Comparison of ENCODE assay signal across 8 mouse cellular contexts in the genomic region with DNA sequence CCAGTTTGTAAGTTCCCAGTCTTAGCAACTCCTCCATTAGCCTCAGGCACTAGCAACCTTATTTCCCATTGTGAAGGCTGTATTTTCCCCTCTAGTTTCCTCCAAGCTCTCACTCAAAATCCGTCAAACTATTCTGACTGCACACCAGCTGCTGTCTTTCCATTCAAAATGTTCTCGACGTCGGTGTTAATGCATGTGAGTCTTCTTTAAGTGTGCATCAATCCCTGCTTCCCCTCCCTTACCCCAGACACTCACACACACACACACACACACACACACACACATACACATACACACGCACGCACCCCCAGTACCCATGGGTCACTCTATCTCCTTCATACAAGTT. TPM values are rescaled to one million over a fixed set of nuclear protein-coding genes. Genes with fewer than 3 reads are reported as not detected.
DNase-seq lines count a peak whose midpoint lies in the region; ATAC-seq and TF ChIP-seq lines count a peak whose summit lies in the region.

No protein-coding gene starts in this region.

- H3K4me1 ChIP-seq in kidney, embryonic 15.5 days, result peaks cover 24% of the 10 kb centered on the region
- H3K4me1 ChIP-seq in bone marrow, adult 2 months (ENCODE audit: control insufficient read depth, insufficient read depth, low read length), result no peaks in the 10 kb centered on the region; the same call in 1 of the 2 replicates
- peaks cover 15% of the 10 kb centered on the region for H3K4me1 ChIP-seq in hindbrain, embryonic 14.5 days (replicated peaks; ENCODE audit: control insufficient read depth, insufficient read depth, low read length)
- H3K4me1 ChIP-seq in midbrain, embryonic 15.5 days, result peaks cover 23% of the 10 kb centered on the region

- TF ChIP-seq CTCF in bone marrow, adult 2 months (IDR thresholded peaks at IDR 0.05; ENCODE audit: control insufficient read depth, insufficient read depth, low read length), result no peak

- WGBS in kidney, embryonic 15.5 days, result 1% methylated on average over 6 of the region's 6 CpGs
- WGBS in bone marrow, adult 2 months, result 1% methylated on average over 6 of the region's 6 CpGs
- WGBS in hindbrain, embryonic 14.5 days, result 2% methylated on average over 6 of the region's 6 CpGs
- 2% methylated on average over 6 of the region's 6 CpGs for WGBS in midbrain, embryonic 15.5 days

- H3K36me3 ChIP-seq in kidney, embryonic 15.5 days, result no peaks in the 10 kb centered on the region
- 0 out of 2 replicates have a peak, but pooled peaks cover 6% of the 10 kb centered on the region for H3K36me3 ChIP-seq in hindbrain, embryonic 14.5 days (replicated peaks; ENCODE audit: control insufficient read depth, insufficient read depth)
- H3K36me3 ChIP-seq in midbrain, embryonic 15.5 days (replicated peaks), result no peaks in the 10 kb centered on the region

- H3K27me3 ChIP-seq in kidney, embryonic 15.5 days, result no peaks in the 10 kb centered on the region
- no peaks in the 10 kb centered on the region for H3K27me3 ChIP-seq in hindbrain, embryonic 14.5 days (ENCODE audit: control insufficient read depth, insufficient read depth, low read length)
- no peaks in the 10 kb centered on the region for H3K27me3 ChIP-seq in midbrain, embryonic 15.5 days (replicated peaks)

- no peak for DNase-seq in kidney, postnatal 10 days
- no peak for DNase-seq in hindbrain, embryonic 14.5 days (ENCODE audit: low spot score)
- DNase-seq in left cerebral cortex, postnatal 10 days (ENCODE audit: extremely low spot score in 1 of 2, low spot score in 2 of 2), result no peak
- DNase-seq in left cerebral cortex, postnatal 36 days (ENCODE audit: low spot score in 2 of 2), result no peak

- intact Hi-C loops in left cerebral cortex, postnatal 10 days (cut with DNase I), result loop anchor here (5.0 kb wide), 1 partner anchor 191 kb away; no protein-coding TSS in a partner anchor
- intact Hi-C loops in left cerebral cortex, postnatal 36 days (cut with DNase I), result loop anchor here (5.0 to 10.0 kb wide), 2 partner anchors 113 to 136 kb away; no protein-coding TSS in a partner anchor

- ATAC-seq in kidney, embryonic 15.5 days (replicated peaks; ENCODE audit: low FRiP score), result no peak
- ATAC-seq in hindbrain, embryonic 14.5 days (ENCODE audit: low FRiP score), result no peak
- no peak for ATAC-seq in midbrain, embryonic 15.5 days (replicated peaks)
- ATAC-seq in erythroid progenitor cell, adult 5-6 weeks (replicated peaks; ENCODE audit: low FRiP score, poor library complexity, severe bottlenecking), result no peak

- H3K27ac ChIP-seq in kidney, embryonic 15.5 days, result peak overlapping the region; percentile 97; the same call in 1 of the 2 replicates
- no peak overlapping the region for H3K27ac ChIP-seq in bone marrow, adult 2 months (ENCODE audit: control insufficient read depth, insufficient read depth, low read depth, low read length, poor library complexity)
- H3K27ac ChIP-seq in hindbrain, embryonic 14.5 days, result peak overlapping the region; percentile 100
- H3K27ac ChIP-seq in midbrain, embryonic 15.5 days, result peak overlapping the region; percentile 100

- peak overlapping the region; percentile 98 for H3K4me3 ChIP-seq in kidney, embryonic 15.5 days (replicated peaks)
- peak overlapping the region; percentile 93 for H3K4me3 ChIP-seq in bone marrow, adult 2 months (replicated peaks; ENCODE audit: control insufficient read depth, low read depth, low read length)
- H3K4me3 ChIP-seq in hindbrain, embryonic 14.5 days (replicated peaks; ENCODE audit: low read length), result peak overlapping the region; percentile 90
- peak overlapping the region; percentile 91 for H3K4me3 ChIP-seq in midbrain, embryonic 15.5 days

- peak overlapping the region; percentile 97 for H3K9ac ChIP-seq in kidney, embryonic 15.5 days
- peak overlapping the region; percentile 87 for H3K9ac ChIP-seq in hindbrain, embryonic 14.5 days
- peak overlapping the region; percentile 87 for H3K9ac ChIP-seq in midbrain, embryonic 15.5 days

- H3K9me3 ChIP-seq in kidney, embryonic 15.5 days (replicated peaks), result no peaks in the 10 kb centered on the region
- no peaks in the 10 kb centered on the region for H3K9me3 ChIP-seq in hindbrain, embryonic 14.5 days (ENCODE audit: control insufficient read depth, low read length)
- no peaks in the 10 kb centered on the region for H3K9me3 ChIP-seq in midbrain, embryonic 15.5 days

- TF ChIP-seq POLR2A in bone marrow, adult 2 months (IDR thresholded peaks at IDR 0.05; ENCODE audit: borderline replicate concordance, control insufficient read depth, low read depth, low read length), result no peak

- peak overlapping the region; percentile 81 for H3K4me2 ChIP-seq in kidney, embryonic 15.5 days
- H3K4me2 ChIP-seq in hindbrain, embryonic 14.5 days (replicated peaks), result peak overlapping the region; percentile 67
- H3K4me2 ChIP-seq in midbrain, embryonic 15.5 days, result peak overlapping the region; percentile 64

RNA-seq across cellular contexts. Expression of a gene that starts 1.1 kb away (rescaled TPM):
- 31.5 and 32.8 TPM in 2 replicates for polyA plus RNA-seq in kidney, embryonic 15.5 days (2015; fragmentation: Nextera tagmentation; extraction: Ambion mirVana)
- polyA plus RNA-seq in bone marrow, adult 2 months (2011; ENCODE audit: insufficient read depth, insufficient read length, low replicate concordance, missing spikeins), result 26.8 and 41.0 TPM in 2 replicates
- 39.1 and 43.8 TPM in 2 replicates for polyA plus RNA-seq in hindbrain, embryonic 14.5 days (2014; fragmentation: Nextera tagmentation; extraction: Ambion mirVana)
- 33.7 and 37.2 TPM in 2 replicates for polyA plus RNA-seq in midbrain, embryonic 15.5 days (2015; fragmentation: Nextera tagmentation; extraction: Ambion mirVana)
- total RNA-seq in left cerebral cortex, postnatal 10 days (2021), result 10 to 100 TPM; 77.0 to 81.3 TPM
- total RNA-seq in erythroid progenitor cell, adult 5-6 weeks (2015; ENCODE audit: low replicate concordance), result 81.3 and 93.3 TPM in 2 replicates
- total RNA-seq in erythroid progenitor cell, adult 5-6 weeks (2017; ENCODE audit: low replicate concordance), result 21.0 and 33.1 TPM in 2 replicates
- total RNA-seq in left cerebral cortex, postnatal 36 days (2021), result 100 to 1,000 TPM in 1 of 2 experiments, 10 to 100 TPM in 1; 87.6 to 103 TPM

RNA-seq across cellular contexts. Expression of a gene that starts 53.4 kb away (rescaled TPM):
- 0.98 and 1.9 TPM in 2 replicates for polyA plus RNA-seq in kidney, embryonic 15.5 days (2015; fragmentation: Nextera tagmentation; extraction: Ambion mirVana)
- 7.5 TPM in 1 of 2 replicates, not detected in the other for polyA plus RNA-seq in bone marrow, adult 2 months (2011; ENCODE audit: insufficient read depth, insufficient read length, low replicate concordance, missing spikeins)
- 81.6 and 84.7 TPM in 2 replicates for polyA plus RNA-seq in hindbrain, embryonic 14.5 days (2014; fragmentation: Nextera tagmentation; extraction: Ambion mirVana)
- polyA plus RNA-seq in midbrain, embryonic 15.5 days (2015; fragmentation: Nextera tagmentation; extraction: Ambion mirVana), result 95.1 and 98.5 TPM in 2 replicates
- total RNA-seq in left cerebral cortex, postnatal 10 days (2021), result 100 to 1,000 TPM; 136 to 140 TPM
- total RNA-seq in erythroid progenitor cell, adult 5-6 weeks (2015; ENCODE audit: low replicate concordance), result not detected in 2 replicates
- not detected in 2 replicates for total RNA-seq in erythroid progenitor cell, adult 5-6 weeks (2017; ENCODE audit: low replicate concordance)
- total RNA-seq in left cerebral cortex, postnatal 36 days (2021), result 100 to 1,000 TPM; 159 to 161 TPM
